Mouse (Mus musculus) ES-Bruce4 (cell line): ENCODE data around the gene Atp8b5.

Source experiments
- CTCF ChIP-seq: IDR thresholded peaks from one replicate; pipeline ENCODE4 v1.8.1; 2011; ENCODE audit warnings: low read depth, low read length
- EP300 ChIP-seq: IDR thresholded peaks from 2 replicates; pipeline ENCODE4 v1.6.1; 2011; ENCODE audit warnings: low read depth, low read length; ENCODE audit not compliant: insufficient read depth
- POLR2A ChIP-seq: IDR thresholded peaks from one replicate; pipeline ENCODE4 v1.8.1; 2011; ENCODE audit warnings: low read length; ENCODE audit not compliant: insufficient read depth

GRCm38 (mm10) chr4:43257040-43257439, 9.9 kb upstream of the Atp8b5 start:
- TF ChIP-seq CTCF (no peak), EP300 (no peak), POLR2A (no peak)
